Mouse (Mus musculus) heart, postnatal 0 days (tissue): ENCODE data around the gene Ankk1. TPM values are rescaled to one million over a fixed set of nuclear protein-coding genes. Genes with fewer than 3 reads are reported as not detected.
A peak's percentile ranks its signal among the peaks of the same experiment; 100 is the strongest.

Experiments used
- ATAC-seq: fragments of 200-750 bp; cut with Nextera tagmentation; 2 replicates; pipeline ENCODE4 v1.8.0; 2017; ENCODE audit warnings: low read depth, moderate number of reproducible peaks, moderate library complexity; ENCODE audit not compliant: insufficient read depth
- DNase-seq: peaks from one replicate; pipeline ENCODE4 v3.0.0-alpha.2; 2016; ENCODE audit warnings: low spot score
- H3K27ac ChIP-seq: fragments of 300-500 bp; sonication (generic); 2 replicates; pipeline ENCODE4 v1.5.1; 2014; ENCODE audit warnings: low read depth, mild to moderate bottlenecking
- H3K27me3 ChIP-seq: fragments of 300-500 bp; sonication (generic); 2 replicates; pipeline ENCODE4 v1.6.1; 2014; ENCODE audit warnings: low read length, mixed read lengths; ENCODE audit not compliant: control insufficient read depth, insufficient read depth
- H3K36me3 ChIP-seq: fragments of 300-500 bp; sonication (generic); replicated peaks from 2 replicates; pipeline ENCODE4 v1.6.1; 2014; ENCODE audit warnings: low read length, mixed read lengths; ENCODE audit not compliant: control insufficient read depth, insufficient read depth
- H3K4me1 ChIP-seq: fragments of 300-500 bp; sonication (generic); 2 replicates; pipeline ENCODE4 v1.6.1; 2014; ENCODE audit warnings: antibody characterized with exemption; ENCODE audit not compliant: control insufficient read depth, insufficient read depth
- H3K4me2 ChIP-seq: fragments of 300-500 bp; sonication (generic); 2 replicates; pipeline ENCODE4 v1.6.1; 2014; ENCODE audit warnings: low read depth, mild to moderate bottlenecking, low read length, moderate library complexity
- H3K4me3 ChIP-seq: fragments of 300-500 bp; sonication (generic); 2 replicates; pipeline ENCODE4 v1.5.1; 2014; ENCODE audit warnings: low read depth, low read length
- H3K9ac ChIP-seq: fragments of 300-500 bp; sonication (generic); replicated peaks from 2 replicates; pipeline ENCODE4 v1.6.1; 2014; ENCODE audit warnings: low read depth, low read length, mixed read lengths
- H3K9me3 ChIP-seq: fragments of 300-500 bp; sonication (generic); replicated peaks from 2 replicates; pipeline ENCODE4 v1.6.1; 2016; ENCODE audit warnings: low read length; ENCODE audit not compliant: control insufficient read depth
- CTCF ChIP-seq: IDR thresholded peaks from 2 replicates; pipeline ENCODE4 v1.5.1; 2016; ENCODE audit warnings: antibody characterized with exemption, control low read depth, low read depth
- EP300 ChIP-seq: IDR thresholded peaks from 2 replicates; pipeline ENCODE4 v1.6.1; 2016; ENCODE audit warnings: antibody characterized with exemption, low read depth
- WGBS: fragments of 180-500 bp; shearing (Covaris S2); extraction: QIAGEN DNeasy Blood & Tissue Kit; methylation state at CpG from one replicate; pipeline ENCODE4 v1.1.7; 2014; 5-methylcytosine and 5-hydroxymethylcytosine counted together
- polyA plus RNA-seq: library from polyadenylated mRNA; unstranded; fragments of >200 nt; fragmentation: Nextera tagmentation; extraction: Ambion mirVana; gene quantifications from 2 replicates; pipeline ENCODE4 v1.2.1, GENCODE M21; 2015
- total RNA-seq: library from RNA; depleted of rRNA; stranded (reverse); fragments of >200 nt; gene quantifications from 2 replicates; pipeline ENCODE4 v1.2.3, GENCODE M21; 2014; ENCODE audit warnings: low replicate concordance; rRNA removed

Gene Ankk1
- total and polyA plus RNA-seq, 2 experiments from 2014 or later, result not detected

DNA sequence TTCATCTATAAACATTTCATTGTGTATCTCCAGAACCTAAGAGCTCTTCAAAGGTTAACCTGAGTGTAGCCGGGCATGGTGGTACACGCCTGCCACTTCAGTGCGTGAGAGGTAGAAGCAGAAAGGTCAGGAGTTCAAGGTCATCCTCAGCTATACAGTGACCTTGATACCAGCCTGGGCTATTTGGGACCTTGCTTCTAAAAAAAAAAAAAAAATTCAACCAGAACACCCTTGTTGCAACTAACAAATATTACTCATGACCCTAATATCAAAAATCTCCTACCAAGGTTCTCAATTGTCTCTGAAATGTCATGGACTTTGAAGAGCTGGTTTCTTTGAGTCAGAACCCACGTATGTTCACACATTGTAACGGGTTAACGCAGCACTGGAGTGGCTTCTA, 42.0 kb downstream of the Ankk1 start:
- Histone ChIP-seq H3K27me3 (no peaks in the 10 kb centered on the region), H3K9ac (no peak overlapping the region), H3K4me3 (no peak overlapping the region), H3K27ac (peak overlapping the region; percentile 38), H3K4me1 (0 out of 2 replicates have a peak, but pooled peaks cover 6% of the 10 kb centered on the region), H3K36me3 (no peaks in the 10 kb centered on the region), H3K4me2 (no peak overlapping the region), H3K9me3 (no peaks in the 10 kb centered on the region)
- DNase-seq (no peak), ATAC-seq (0 out of 2 replicates have a peak, but pooled peaks have one; percentile 22)
- TF ChIP-seq EP300, result no peak
- no peak for TF ChIP-seq CTCF
- 34% methylated on average over 6 of the region's 6 CpGs for WGBS

DNA sequence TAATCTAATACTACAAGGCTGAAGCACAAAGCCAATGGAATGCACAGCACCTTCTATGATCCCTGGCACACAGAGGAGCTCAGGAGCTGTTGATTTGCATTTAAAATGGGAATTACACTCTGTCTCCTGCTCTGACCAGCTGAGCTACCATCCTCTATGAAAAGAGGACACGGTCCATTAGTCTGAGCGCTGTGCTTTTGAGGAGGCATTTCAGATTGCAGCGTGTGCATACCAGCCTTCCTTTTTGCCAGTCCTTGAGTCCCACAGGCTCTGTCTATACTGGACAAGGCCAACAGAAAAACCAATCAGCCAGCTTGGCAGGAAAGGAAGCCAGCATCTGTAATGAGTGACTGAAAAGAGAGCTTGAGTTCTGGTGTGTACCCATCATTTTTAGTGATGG, 42.8 kb downstream of the Ankk1 start:
- Histone ChIP-seq H3K9me3 (no peaks in the 10 kb centered on the region), H3K27me3 (no peaks in the 10 kb centered on the region), H3K9ac (no peak overlapping the region), H3K36me3 (no peaks in the 10 kb centered on the region), H3K27ac (no peak overlapping the region), H3K4me1 (0 out of 2 replicates have a peak, but pooled peaks cover 6% of the 10 kb centered on the region), H3K4me3 (no peak overlapping the region), H3K4me2 (no peak overlapping the region)
- DNase-seq, result no peak
- no peak for ATAC-seq
- WGBS, result 93% methylated on average over 3 of the region's 3 CpGs
- TF ChIP-seq EP300, result no peak
- TF ChIP-seq CTCF, result no peak

DNA sequence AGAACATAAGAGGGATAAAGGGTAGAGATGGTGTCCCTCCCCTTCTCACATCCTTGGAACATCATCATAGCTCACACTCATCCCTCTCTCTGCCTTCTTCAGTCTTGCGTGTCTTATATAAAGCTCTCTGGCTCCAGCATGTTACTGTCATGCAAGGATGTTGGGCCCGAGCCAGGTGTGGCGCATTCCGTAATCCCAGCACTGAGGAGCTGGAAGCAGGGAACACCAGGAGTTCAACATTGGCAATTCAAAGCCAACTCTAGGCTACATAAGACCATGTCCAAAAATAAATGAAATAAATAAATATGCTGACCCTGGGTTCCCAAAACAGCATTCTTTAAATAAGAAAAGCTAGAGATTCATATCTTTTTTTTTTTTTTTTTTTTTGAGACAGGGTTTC, 46.9 kb downstream of the Ankk1 start:
- Histone ChIP-seq H3K27me3 (no peaks in the 10 kb centered on the region), H3K36me3 (no peaks in the 10 kb centered on the region), H3K9me3 (no peaks in the 10 kb centered on the region), H3K4me2 (no peak overlapping the region), H3K9ac (no peak overlapping the region), H3K4me1 (no peaks in the 10 kb centered on the region), H3K27ac (no peak overlapping the region), H3K4me3 (no peak overlapping the region)
- DNase-seq (no peak), ATAC-seq (no peak)
- no peak for TF ChIP-seq CTCF
- no peak for TF ChIP-seq EP300
- WGBS, result 66% methylated on average over 4 of the region's 4 CpGs

- no peak for DNase-seq
- no peaks in the 10 kb centered on the region for H3K4me1 ChIP-seq
- H3K9me3 ChIP-seq, result no peaks in the 10 kb centered on the region
- WGBS, result 73% methylated on average over 2 of the region's 2 CpGs
- H3K4me3 ChIP-seq, result no peak overlapping the region
- TF ChIP-seq EP300, result no peak
- no peaks in the 10 kb centered on the region for H3K27me3 ChIP-seq
- no peak overlapping the region for H3K9ac ChIP-seq
- H3K36me3 ChIP-seq, result no peaks in the 10 kb centered on the region
- no peak overlapping the region for H3K27ac ChIP-seq
- H3K4me2 ChIP-seq, result no peak overlapping the region
- ATAC-seq, result no peak
Observed at GRCm38 (mm10) chr9:49373946-49374345, 52.9 kb downstream of the Ankk1 start.

DNA sequence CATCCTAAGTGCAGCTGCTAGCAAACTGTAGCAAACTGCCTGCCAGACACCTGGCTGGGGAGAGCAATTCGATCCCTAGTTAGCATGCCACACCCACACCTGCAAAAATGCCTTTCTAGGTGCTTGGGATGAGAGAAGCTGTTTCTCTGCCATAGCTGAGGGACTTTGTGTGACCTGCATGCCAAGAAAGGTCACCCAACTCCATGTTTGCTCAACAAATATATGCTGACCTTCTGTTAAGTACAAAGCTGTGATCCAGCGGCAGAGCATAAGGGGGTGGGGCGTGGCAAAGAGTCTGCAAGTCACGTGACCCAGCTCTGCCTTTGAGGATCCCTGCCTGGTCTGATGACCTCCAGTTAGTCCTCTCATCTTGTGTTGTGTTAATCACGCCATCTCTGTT, 61.1 kb downstream of the Ankk1 start:
- TF ChIP-seq EP300, result no peak
- TF ChIP-seq CTCF, result no peak
- H3K27me3 ChIP-seq, result no peaks in the 10 kb centered on the region
- DNase-seq, result no peak
- H3K9me3 ChIP-seq, result no peaks in the 10 kb centered on the region
- H3K9ac ChIP-seq, result no peak overlapping the region
- 10% methylated on average over 5 of the region's 5 CpGs for WGBS
- no peak for ATAC-seq
- H3K36me3 ChIP-seq, result no peaks in the 10 kb centered on the region
- no peak overlapping the region for H3K4me3 ChIP-seq
- no peak overlapping the region for H3K27ac ChIP-seq
- H3K4me1 ChIP-seq, result no peaks in the 10 kb centered on the region; the same call in 1 of the 2 replicates
- H3K4me2 ChIP-seq, result no peak overlapping the region

Other genes starting within 250 kb of the Ankk1 start
- not detected in 2 replicates for gene Gm4894, start 176.5 kb downstream of the Ankk1 start, total RNA-seq
- not detected in 2 replicates for gene Gm4894, start 176.5 kb downstream of the Ankk1 start, polyA plus RNA-seq
- gene Drd2, start 86.4 kb downstream of the Ankk1 start, total RNA-seq, result 1.0 TPM in 1 of 2 replicates, not detected in the other
- 0.12 and 0.18 TPM in 2 replicates for gene Drd2, start 86.4 kb downstream of the Ankk1 start, polyA plus RNA-seq
- gene Ttc12, start 59.2 kb upstream of the Ankk1 start, total RNA-seq, result 5.3 and 10.5 TPM in 2 replicates
- 5.1 and 5.4 TPM in 2 replicates for gene Ttc12, start 59.2 kb upstream of the Ankk1 start, polyA plus RNA-seq